Mouse (Mus musculus) gastrocnemius, postnatal 14 days (tissue): Measurements from ENCODE around the gene Kctd11. TPM values are rescaled to one million over a fixed set of nuclear protein-coding genes. Genes with fewer than 3 reads are reported as not detected.
A peak's percentile ranks its signal among the peaks of the same experiment; 100 is the strongest.

Experiments
- DNase-seq: peaks from one replicate; pipeline ENCODE4 v3.0.0; 2021; ENCODE audit warnings: mixed read lengths
- intact Hi-C: fragments of 180-260 bp; cut with DNase I; formaldehyde crosslinking; loops from one replicate; pipeline ENCODE4 v1.15.1; 2025; ENCODE audit warnings: low total_unique reads
- total RNA-seq, 2 experiments: library from RNA; stranded (reverse); gene quantifications; 2 replicates each; pipeline ENCODE4 v1.2.3; 2021

The Kctd11 gene
- total RNA-seq, 2 experiments from 2014 or later: 2.0 TPM

DNA sequence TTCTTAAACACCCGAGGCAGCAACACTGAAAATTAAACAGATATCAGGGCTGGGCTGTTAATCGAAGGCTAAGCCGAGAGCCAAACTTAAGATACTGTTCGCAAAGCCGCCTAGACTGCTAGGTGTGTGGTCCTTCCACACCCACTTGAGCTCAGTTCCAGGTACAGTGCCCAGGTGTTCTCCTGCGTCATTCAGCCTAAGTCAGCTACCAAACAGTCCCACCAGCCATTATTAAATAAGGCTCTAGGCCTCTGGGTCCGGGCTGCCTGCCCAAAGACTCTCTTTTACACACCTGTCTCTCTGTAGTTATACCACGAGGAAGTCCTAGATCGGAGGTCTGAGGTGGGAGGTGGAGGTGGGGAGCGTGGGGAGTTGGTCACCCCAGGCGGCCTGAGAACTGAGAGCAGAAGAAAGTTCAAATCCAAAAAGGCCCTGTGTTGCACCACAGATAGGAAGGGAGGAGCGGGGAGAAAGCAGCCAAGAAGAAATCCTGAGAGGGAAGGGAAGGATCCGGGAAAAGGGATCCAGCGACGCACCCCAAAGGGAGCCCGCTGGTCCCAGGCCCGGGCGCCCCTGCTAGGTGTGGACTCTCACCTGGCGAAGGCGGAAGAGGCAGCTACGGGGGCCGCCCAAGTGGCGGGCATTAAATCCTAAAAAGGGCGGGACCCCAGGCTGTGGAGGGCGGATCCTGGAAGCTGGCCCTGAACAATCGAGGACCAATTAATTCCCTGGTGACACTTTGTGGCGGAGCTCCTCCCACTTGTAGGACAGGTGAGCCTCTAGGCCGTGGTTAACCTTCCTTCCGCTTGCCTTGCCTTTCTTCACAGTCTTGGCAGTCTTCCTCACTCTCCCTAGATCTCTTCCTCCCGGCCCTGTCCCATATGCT is 22.9 kb downstream of the Kctd11 start, which contains the start of gene Tnk1:
Gene Tnk1 (minus strand): TSS at position 618 of the 886 bp plus-strand sequence.
- DNase-seq: no peak
- intact Hi-C loops: no loop called here

DNA sequence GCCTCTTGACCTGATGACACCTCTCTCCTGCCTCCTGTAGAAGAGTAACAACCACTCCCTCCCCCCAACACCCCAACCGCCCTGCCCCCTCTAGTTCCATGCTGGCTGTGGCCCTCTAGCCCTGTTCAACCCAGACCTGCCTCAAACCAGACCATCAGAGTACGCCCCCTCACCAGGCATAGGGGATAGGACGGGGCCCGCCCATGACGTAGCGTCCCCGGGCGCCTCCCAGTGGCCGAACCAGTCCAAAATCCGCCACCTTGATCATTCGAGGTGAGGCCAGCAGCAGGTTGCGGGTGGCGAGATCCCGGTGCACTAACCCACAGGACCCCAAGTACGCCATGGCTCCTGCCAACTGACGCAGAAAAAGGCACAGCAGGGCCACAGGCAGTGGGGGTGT is 25.9 kb downstream of the Kctd11 start:
- DNase-seq: no peak
- intact Hi-C loops: no loop called here

DNA sequence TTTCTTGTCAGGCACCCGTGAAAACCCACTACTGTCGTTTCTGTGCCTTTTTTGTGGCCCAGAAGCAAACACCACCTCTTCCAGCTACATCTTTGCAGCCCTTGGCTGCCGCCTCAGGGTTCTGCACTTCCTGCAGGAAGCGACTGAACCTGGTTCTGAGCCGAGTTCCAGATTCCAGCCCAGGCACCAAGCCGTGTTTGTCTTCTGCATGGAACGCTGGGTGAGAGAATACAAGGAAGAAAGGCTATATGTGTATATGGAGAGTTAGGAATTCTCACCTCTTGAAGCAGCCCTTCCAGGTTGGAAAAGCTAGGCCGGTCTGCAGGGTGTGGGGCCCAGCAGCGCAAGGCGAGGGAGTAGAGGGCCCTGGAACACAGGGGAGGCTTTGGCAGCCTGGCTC is 26.5 kb downstream of the Kctd11 start:
- no peak for DNase-seq
- intact Hi-C loops: no loop called here

DNA sequence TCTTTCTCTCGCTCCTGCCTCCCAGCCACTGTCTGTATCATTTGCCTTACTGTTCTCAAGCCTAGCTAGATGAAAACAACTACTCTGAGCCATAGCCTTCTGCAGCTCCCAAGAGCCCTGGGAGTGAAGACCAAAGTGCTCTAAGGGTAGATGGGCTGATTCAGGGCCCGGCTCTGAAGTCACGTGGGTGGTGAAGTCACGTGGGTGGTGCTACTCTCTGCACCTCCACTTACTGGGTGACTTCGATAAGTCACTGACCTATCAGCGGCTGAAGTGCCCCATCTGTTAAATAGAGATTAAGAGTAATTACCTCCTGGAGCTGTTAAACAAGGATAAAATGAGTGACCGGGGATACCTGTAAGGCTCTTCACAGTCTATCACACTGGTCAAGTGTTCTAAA is 27.2 kb downstream of the Kctd11 start:
- intact Hi-C loops: no loop called here

DNA sequence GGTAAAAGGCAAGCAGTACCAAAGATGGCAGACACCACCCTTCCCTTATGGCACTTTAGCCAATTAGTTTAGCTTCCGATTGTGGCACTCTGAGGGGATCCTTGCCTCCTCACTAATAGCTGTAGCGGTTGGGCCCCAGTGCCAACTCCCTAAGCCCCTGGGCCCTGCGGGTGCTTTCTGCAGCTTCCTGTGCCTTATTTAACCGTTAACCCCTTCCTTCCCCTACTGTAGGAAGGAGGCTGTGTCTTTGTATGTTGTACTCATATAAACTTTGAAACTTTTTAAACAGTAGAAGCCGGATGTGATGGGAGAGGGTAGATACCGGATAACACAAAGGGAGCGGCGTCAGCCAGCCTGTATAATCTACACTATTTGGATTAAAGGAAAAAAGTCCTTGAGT is 30.5 kb downstream of the Kctd11 start:
- intact Hi-C loops: no loop called here
- DNase-seq: no peak

More for the DNA sequence above, 27.2 kb downstream of the Kctd11 start:
- DNase-seq: no peak

DNA sequence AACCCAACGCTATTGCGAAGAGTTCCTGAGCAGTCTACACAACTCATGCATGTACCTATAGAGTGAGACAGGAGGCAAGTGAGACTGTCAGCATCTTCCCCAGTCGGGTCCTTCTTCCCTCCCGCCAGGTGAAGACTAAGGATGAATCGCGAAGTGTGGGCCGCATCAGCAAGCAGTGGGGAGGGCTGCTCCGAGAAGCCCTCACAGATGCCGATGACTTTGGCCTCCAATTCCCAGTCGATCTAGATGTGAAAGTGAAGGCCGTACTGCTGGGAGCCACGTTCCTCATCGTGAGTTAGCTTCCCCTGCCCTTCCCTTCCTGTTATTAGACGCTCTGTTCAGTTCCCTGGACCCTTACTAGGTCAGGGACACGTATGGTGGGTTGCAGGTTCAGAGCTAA is 31.3 kb downstream of the Kctd11 start:
- intact Hi-C loops: loop anchor here (10.0 kb wide), 1 partner anchor 45 kb away; the partner anchor contains the start of gene Acap1
- DNase-seq: no peak

DNA sequence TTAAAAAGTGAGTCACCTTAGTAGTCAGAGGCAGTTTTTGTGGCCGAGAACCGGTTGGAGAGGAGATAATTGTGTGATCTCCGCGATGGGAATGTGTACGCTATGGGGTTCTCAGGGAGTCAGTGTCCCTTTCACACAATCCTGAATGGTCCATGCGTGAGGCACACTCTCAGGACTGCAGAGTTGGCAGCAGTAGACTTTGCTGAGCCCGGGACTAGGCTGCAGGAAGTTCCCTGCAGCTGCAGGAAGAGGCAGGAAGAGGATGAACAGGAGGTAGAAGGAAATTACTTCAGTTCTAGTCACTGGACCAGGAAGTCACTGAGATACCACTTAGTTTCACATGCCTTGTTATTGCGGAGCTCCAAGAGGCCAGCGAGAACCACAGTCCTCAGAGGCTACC is 32.1 kb downstream of the Kctd11 start:
- intact Hi-C loops: loop anchor here (10.0 kb wide), 1 partner anchor 46 kb away; the partner anchor contains the start of gene Acap1
- no peak for DNase-seq

DNA sequence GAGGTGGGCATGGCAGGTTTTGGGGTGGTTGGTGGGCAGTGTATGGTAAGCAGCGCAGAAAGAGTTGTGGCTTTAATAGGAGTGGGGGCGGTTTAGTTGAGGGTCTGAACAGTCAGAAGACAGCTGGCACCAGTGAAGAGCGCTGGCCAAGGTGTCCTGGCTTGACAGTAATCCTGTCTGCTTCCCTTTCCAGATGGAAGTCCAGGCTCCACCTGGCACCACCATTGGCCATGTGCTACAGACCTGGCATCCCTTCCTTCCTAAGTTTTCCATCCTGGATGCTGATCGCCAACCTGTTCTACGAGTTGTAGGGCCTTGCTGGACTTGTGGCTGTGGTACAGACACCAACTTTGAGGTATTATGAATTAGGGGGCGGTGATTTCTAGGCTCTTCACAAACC is 33.2 kb downstream of the Kctd11 start:
- no peak for DNase-seq

DNA sequence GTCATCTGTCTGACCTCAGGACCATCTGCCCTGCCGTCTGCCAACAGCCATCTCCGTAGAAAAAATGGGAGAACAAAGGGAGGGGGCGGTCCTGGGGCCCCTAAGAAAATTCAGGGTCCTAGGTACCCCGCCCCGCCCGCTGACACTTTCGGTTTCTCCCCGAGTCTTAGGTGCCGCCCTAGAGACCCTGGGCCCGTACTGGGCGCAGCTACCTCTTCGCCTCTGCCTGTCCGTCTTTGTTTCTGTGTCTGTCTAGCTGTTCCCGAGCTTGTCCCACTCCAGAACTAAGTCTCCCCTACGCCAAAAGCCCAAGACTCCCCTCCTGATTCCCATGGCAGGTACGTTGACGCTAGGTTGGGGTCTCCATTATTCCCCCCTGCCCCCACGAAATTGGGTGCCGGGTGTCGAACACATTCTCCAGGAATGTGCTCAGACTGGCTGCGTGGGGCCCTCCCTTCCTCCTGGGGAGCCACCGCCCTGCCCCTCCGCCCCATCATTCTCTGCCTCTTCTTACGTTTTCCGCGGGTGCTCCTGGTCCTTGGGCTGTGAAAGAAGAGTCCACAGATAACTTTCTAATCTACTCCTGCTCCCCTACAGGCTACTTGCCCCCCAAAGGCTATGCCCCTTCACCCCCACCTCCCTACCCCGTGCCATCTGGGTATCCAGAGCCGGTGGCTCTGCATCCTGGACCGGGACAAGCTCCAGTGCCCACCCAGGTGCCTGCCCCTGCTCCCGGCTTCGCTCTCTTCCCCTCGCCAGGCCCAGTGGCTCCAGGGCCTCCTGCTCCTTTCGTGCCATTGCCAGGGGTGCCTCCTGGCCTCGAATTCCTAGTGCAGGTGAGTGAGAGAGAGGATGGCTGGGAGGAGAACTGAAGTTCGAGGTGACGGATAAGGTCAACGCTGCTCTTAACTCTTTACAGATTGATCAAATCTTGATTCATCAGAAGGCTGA is 34.2 kb downstream of the Kctd11 start:
- no peak for DNase-seq
- intact Hi-C loops: loop anchor here (10.0 kb wide), 1 partner anchor 48 kb away; the partner anchor contains the start of gene Acap1

More for the DNA sequence above, 33.2 kb downstream of the Kctd11 start:
- intact Hi-C loops: loop anchor here (10.0 kb wide), 1 partner anchor 47 kb away; the partner anchor contains the start of gene Acap1

DNA sequence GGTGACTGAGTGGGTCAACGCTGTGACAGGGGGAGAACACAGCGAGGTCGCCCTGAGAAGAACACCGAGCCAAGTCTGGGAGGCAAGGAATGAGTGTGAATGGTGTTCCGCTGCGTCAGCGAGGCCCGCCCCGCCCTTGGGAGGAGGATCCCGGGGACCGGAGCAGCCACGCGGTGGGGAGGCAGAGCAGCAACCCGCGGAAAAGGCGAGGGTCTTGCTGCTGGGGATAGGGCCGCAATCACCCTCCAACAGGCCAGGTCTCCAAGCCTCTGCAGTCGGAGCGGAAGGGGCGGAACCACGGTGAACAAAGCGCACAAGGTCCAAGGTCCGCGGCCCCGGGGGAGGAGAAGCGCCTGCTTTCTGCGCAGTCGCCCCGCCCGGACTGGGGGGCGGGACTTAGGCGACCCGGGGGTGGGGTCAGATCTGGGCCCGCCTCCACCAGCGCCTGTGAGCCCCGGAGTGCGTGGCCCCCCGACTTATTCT is 35.0 kb downstream of the Kctd11 start, which contains the start of gene Plscr3:
Gene Plscr3 (plus strand): TSS at position 179 of the 483 bp plus-strand sequence.
- peak; percentile 91 for DNase-seq
- intact Hi-C loops: loop anchor here (10.0 kb wide), 1 partner anchor 49 kb away; the partner anchor contains the start of gene Acap1

DNA sequence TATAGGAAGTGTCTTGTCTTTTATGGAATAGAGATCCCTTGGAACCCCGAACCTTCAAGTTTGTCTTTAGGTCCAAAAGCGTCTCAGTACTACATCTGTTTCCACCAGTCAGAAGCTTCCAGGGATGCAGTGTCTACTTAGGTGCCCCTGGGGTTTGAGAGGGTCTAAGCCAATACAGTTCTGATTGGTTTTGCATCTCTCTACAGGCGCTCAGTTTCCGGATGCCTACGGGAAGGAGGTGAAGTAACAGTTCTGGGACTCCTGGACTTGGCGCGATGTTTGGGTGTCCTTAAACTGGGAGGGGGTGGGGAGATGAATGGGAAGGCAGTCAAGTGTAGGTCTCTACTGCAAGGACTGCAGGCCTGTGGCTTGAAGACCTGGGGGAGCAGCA is 42.5 kb downstream of the Kctd11 start:
- intact Hi-C loops: loop anchor here (5.0 kb wide), 1 partner anchor 36 kb away; the partner anchor contains the start of gene Fgf11
- DNase-seq: no peak

DNA sequence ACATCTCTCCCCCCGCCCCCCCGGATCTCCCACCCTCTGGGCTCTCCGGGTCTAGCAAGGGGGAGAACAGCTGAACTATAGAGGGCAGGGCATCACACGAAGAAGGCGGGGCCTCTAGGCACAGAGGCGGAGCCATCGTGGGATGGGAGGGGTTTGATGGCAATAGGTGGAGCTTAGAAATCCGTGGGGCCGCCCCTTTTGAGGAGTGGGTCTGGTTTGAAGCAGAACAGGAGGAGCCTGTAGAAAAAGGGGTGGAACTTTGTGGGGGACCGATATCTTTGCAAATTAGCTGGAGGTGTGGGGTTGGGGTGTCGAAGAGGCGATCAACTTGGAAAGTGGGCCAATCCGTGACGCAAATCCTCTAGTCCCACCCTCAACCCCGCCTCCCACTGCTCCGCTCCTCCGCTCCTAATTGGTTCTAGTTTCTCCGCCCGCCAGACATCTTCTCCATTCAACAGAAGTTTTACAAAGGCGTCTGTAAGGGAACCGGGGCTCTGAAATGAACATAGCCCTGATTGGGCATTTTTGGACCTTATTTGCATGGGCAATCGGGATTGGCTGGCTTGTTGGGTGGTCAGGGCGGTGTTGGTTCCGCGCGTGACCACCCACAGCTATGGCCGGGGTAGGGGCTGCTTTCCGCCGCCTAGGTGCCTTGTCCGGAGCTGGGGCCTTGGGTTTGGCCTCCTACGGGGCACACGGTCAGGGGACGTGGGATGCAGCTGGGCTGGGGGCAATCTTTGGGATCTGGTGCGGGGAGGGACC is 43.1 kb downstream of the Kctd11 start, which contains the start of gene Tmem256:
Gene Tmem256 (plus strand): TSS at position 563 of the 762 bp plus-strand sequence.
- intact Hi-C loops: loop anchor here (5.0 kb wide), 1 partner anchor 36 kb away; the partner anchor contains the start of gene Fgf11
- DNase-seq: peak; percentile 94

DNA sequence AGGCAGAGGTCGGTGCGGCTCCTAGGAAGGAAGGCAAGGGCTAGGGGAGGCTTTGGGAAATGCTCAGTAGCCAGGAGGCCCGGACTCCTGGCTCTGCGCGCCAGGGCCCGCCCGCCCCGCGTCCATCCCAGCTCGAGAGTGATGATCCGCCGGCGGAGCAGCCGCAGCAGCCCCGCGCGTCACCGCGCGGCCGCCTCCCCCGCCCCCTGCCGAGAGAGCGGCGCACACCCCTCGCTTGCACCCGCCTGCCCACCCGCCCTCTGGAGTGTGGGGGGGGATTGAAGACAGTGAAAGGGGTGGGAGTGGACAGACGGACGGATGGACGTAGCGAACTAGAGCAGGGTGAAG is 43.6 kb downstream of the Kctd11 start, which contains the start of gene Nlgn2:
Gene Nlgn2 (minus strand): TSS at position 181 of the 348 bp plus-strand sequence.
- intact Hi-C loops: loop anchor here (5.0 kb wide), 1 partner anchor 35 kb away; the partner anchor contains the start of gene Fgf11
- DNase-seq: no peak

DNA sequence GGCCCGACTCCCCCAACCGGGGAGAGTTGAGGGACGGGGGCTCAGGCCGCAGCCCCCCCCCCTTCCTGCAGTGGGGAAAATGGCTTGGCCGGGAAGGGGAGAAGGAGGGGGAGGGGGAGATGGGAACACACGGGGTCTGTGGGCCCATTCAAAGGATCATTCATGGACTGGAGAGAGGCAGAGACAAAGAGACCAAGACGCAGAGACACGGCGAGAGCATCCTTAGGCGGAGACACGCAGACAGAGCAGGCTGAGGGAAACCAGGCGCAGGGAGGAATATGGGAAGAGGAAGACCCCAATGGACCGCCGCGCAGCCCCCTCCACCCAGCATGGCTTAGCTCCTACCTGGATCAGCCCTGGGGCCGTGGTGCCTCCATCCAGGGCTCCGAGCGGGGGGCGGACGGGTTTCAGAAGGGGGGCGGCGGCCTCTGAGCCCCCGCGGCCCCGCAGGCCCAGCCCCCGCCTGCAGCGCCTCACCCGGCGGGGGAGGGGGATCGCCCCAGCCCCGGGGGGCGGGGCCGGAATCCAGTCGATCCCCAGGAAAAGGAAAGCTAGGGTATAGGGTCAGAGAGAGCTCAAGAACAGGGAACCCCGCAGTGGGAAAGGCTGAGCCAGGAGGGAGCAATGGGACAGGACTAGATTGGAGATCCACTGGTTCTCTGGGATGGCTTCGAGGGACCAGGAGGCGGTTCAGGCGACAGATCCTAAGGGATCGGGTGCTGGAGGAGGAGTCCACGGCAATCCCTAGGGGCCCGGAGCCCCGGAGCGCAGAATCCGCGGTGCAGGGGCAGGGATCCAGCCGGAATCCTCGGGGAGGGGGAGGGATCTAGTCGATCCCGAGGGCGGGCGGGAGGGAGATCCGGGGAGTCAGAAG is 44.3 kb downstream of the Kctd11 start:
- DNase-seq: peak; percentile 45
- intact Hi-C loops: loop anchor here (5.0 kb wide), 1 partner anchor 35 kb away; the partner anchor contains the start of gene Fgf11

DNA sequence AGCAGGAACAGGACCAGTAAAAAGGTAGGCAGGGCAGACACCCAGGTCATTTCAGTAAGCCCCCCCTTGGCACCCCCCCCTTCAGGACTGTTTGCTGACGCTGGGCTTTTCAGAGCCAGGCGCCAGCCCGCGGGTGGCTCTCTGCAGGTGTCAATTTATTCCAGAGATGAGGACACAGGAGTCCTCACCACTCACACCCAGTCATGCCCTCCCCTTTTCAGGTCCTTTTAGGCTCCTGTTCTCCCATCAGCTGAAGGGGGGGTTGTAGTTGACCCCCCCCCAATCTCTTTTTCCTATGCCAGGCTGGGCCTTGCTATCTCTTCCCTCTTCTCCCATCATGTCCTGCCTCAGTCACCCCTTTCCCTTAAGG is 45.3 kb downstream of the Kctd11 start:
- intact Hi-C loops: loop anchor here (5.0 kb wide), 1 partner anchor 34 kb away; the partner anchor contains the start of gene Fgf11
- DNase-seq: no peak

DNA sequence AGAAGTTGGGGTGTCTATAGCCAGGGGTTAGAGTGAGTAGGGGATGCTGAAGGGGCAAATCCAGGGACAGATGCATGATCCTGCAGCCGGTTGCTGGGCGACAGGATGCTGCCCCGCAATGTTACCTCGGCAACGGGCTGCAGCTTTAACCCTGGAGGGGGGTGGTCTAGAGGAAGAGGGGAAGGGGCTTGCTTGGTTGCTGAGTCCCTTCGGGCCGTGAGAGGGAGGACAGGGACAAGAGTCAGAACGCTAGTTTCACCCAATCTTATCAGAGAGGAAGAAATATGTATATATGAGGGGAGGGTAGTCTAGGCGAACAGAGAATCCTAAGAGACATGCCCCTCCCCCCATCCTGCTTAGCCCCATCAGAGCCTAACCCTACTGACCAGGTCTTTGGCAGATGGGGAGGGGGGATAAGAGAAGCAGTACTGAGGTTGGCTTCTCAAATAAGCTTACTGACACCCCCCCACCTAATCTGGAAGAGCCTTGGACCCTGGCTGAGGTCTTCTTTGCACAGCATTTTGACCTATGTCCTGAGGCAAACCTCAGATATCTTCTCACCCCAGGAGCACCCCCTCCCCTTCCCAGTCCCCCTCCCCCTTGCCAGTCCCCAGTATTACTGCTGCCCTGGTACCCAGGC is 45.8 kb downstream of the Kctd11 start:
- no peak for DNase-seq
- intact Hi-C loops: loop anchor here (5.0 kb wide), 1 partner anchor 33 kb away; the partner anchor contains the start of gene Fgf11

DNA sequence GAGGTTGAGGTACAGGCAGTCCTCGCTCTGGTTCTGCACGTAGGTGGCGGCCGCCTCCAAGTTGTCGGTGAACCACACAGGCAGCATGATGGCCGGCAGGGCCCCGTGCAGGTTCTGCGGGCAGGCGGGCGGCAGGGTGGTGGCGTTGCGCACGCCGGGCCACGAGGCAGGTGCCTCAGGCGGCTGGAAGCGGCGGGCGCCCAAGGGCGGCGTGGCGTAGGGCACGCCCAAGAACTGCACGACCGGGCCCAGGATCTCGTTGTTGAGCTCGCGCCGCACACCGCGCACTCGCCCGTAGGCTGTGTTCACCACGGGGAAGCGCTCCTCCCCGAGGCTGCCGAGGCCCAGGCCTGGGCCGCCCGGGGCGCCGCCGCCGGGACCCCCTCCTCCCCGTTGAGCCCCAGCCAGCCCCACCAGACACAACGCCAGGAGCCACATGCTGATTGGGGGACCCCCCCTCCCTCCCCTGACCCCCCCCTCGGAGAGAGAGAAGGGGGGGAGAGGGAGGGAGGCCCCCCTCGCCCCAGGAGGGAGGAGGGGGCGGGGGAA is 47.1 kb downstream of the Kctd11 start:
- peak; percentile 36 for DNase-seq
- intact Hi-C loops: no loop called here
